Mouse (Mus musculus) hematopoietic stem cell, adult 5-6 weeks (primary cell): ENCODE data around the gene Rfx7. TPM values are rescaled to one million over a fixed set of nuclear protein-coding genes. Genes with fewer than 3 reads are reported as not detected.
A peak's percentile ranks its signal among the peaks of the same experiment; 100 is the strongest.
"Not testable (repeated sequence)": the region's sequence is repeated elsewhere in the genome, so short reads cannot be mapped to it uniquely, and the experiment has no call there.

ENCODE experiments used
- ATAC-seq, 2 experiments: fragments of 125-278 bp in 1 of 2; replicated peaks in 1 of 2; 2 replicates each; pipeline ENCODE4 v1.8.0; 2016 to 2017; ENCODE audit warnings: inconsistent platforms in 2 of 2, mild to moderate bottlenecking in 2 of 2, moderate number of reproducible peaks in 2 of 2, low read depth in 1 of 2, moderate TSS enrichment in 1 of 2; ENCODE audit not compliant: low FRiP score in 2 of 2, poor library complexity in 2 of 2, severe bottlenecking in 2 of 2, insufficient read depth in 1 of 2, low TSS enrichment in 1 of 2
- total RNA-seq: library from RNA; stranded (forward); fragments of 172-1452, 232-1000 nt; gene quantifications from 2 replicates; pipeline ENCODE4 v1.2.3, GENCODE M21; 2017

Rfx7 gene
- total RNA-seq, 1 experiment from 2014 or later: 38.4 TPM

DNA sequence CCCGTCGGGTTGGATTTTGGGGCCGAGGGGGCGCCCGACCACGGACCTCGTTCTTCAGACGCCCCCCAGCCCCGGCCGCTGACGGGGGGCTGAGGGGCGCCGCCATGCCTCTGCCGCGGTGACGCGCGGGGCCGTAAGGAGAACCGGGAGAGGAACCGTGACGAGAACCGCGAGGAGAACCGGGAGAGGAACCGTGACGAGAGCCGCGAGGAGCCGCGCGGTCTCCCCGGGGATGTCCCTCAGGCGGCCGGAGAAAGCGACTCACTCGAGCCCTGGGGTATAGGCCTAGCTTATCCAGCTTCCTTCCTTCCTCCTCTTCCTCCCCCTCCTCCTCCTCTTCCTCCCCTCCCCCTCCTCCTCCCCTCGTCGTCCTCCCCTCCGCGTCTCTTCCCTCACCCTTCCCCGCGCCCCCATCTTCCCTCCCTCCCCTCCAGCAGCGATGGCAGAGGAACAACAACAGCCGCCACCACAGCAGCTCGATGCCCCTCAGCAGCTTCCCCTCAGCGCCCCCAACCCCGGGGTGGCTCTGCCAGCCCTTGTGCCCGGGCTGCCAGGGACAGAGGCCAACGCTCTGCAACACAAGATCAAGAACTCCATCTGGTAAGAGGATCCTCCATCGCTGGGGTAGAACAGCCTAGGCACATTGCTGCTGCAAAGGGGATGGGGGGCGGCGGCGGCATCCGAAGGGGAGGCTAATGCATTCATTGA, 495 bp downstream of the Rfx7 start:
- ATAC-seq: no peak

GRCm38 (mm10) chr9:72533089-72533415, 1.0 kb downstream of the Rfx7 start:
- no peak for ATAC-seq

GRCm38 (mm10) chr9:72534985-72535384, 2.9 kb downstream of the Rfx7 start:
- no peak for ATAC-seq

- no peak for ATAC-seq
Observed at GRCm38 (mm10) chr9:72535394-72535793, 3.4 kb downstream of the Rfx7 start.

GRCm38 (mm10) chr9:72537086-72537485, 5.0 kb downstream of the Rfx7 start:
- ATAC-seq: no peak

GRCm38 (mm10) chr9:72543590-72543989, 11.6 kb downstream of the Rfx7 start:
- peak; percentile 84 to 95 for ATAC-seq

DNA sequence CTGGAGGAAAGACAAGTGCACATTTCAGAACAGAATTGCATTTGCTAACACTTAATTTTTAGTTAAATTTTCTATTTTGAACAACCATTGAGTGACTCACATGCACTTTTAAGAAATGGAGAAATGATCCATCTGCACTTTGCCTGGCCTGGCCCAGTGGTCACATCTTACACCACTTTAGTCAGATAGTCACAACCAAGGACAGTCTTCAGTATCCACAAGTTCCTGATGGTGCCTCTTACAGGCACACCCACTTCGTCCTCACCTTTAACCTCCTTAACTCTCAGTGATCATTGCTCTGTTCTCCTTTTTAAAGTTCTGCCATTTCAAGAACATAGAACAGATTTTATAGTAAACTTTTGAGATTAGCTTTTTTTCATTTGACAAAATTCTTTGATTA, 26.7 kb downstream of the Rfx7 start:
- no peak for ATAC-seq

DNA sequence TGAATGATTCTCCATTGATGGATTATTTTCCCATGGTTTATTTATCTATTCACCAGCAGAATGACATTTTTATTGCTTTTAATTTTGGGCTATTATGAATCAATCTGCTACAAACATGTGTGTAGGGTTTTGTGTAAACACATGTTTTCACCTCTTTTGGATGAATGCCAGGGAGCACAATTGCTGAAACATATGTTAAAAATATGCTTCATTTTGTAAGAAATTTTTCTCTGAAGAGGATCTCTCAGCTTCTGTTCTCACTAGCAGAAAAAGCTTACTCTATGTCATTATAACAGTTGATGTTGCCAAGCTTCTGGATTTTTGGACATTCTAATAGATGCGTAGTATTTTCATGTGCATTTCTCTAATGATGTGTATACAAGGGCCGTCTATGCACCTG, 28.3 kb downstream of the Rfx7 start:
- no peak for ATAC-seq

GRCm38 (mm10) chr9:72563277-72563676, 31.2 kb downstream of the Rfx7 start:
- no peak for ATAC-seq

GRCm38 (mm10) chr9:72567116-72567515, 35.1 kb downstream of the Rfx7 start:
- ATAC-seq: no peak

- peak; percentile 73 to 78; a peak in 3 of 4 replicates for ATAC-seq
Observed at GRCm38 (mm10) chr9:72580216-72580615, 48.2 kb downstream of the Rfx7 start.

- no peak for ATAC-seq
Observed at GRCm38 (mm10) chr9:72590861-72591260, 58.8 kb downstream of the Rfx7 start.

DNA sequence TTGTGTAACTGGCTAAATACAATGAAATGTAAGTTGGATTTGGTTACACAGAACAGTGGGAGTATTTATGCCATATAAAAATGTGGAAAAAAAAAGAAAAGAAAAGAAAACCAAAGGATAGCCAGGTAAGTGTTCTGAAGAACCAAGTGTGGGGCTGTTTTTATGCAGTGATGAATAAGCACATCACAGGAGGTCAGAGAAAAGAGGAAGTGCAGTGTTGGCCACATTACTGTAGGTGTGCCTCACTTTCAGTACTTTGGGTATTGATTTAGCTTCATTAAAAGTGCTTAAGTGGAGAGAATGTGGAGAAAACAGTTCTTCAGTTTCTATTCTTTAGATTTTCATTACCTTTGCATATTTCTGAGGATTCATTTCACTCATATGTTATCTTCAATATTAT, 60.0 kb downstream of the Rfx7 start:
- ATAC-seq: peak; percentile 72 to 85; a peak in 3 of 4 replicates

DNA sequence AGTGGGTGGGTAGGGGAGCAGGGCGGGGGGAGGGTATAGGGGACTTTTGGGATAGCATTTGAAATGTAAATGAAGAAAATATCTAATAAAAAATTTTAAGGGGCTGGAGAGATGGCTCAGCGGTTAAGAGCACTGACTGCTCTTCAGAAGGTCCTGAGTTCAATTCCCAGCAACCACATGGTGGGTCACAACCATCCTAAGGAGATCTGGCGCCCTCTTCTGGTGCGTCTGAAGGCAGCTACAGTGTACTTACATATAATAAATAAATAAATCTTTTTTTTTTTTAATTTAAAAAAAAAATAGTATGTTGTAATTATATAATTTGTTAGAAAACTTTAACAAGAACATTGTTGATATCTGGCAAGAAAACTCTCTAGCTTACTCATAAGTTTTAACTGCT, 62.6 kb downstream of the Rfx7 start:
- not testable (repeated sequence) for ATAC-seq

DNA sequence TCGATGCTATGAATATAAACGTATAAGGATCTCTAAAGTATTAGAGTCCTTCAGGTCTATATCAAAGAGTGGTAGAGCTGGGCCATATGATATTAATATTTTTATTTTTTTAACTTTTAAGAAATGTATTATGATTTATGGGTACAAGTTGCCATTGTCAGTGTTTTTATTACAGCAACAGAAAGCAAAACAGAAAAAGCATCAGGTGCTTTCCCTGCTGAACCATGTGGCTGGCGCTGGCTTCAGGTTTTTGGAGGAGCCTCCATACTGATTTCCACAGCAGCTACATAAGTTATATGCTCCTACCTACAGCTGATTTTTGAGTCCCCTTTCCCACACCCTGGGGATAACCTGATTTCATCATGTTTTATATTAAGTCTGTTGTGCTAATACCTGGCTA, 68.1 kb downstream of the Rfx7 start:
- no peak for ATAC-seq

DNA sequence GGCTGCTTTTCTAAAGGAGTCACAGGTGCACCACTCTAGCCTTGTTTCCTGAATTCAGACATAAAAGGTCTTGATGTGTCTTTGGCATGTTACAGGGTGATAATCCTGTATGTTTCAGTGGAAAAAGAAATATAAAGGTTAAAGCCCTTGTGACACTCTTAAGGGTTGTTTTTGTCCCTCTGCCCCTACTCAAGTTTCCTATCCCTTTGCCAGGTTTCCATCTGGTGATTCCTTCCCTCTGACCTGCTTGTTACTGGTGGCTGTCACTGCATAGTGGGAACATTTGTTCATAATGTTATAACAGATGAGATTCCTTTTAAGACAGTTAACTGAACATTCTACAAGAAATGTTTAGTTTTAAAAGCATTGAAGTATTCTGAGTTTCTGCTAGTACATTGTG, 77.7 kb downstream of the Rfx7 start:
- ATAC-seq: no peak

- no peak for ATAC-seq
Observed at GRCm38 (mm10) chr9:72613884-72614283, 81.8 kb downstream of the Rfx7 start.

DNA sequence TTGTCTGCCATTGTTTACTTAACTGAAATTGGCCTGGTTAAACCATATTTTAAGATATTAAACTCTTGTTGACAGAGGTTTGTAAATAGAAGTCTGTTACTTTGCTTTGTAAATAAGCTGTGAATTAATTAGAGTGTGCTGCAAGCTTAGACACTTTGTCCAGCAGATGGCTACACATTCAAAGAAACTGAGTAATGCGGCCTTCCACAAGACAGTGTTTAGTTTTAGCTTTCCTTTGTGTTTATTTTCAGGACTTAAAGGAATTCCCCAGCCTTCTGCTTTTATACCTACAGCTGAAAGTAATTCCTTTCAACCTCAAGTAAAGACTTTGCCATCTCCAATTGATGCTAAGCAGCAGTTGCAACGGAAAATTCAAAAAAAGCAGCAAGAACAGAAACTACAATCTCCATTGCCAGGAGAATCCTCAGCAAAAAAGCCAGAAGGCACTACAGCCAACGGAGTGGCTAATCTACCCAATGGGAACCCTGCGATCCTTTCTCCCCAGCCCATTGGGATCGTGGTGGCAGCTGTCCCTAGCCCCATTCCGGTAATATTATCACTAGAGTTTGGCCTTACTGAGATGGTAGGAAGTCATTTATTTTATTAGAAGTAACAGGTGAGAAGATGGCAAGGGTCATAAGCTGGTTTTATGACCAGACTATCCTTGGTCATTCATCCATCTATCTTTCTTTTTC, 82.9 kb downstream of the Rfx7 start:
- ATAC-seq: no peak

DNA sequence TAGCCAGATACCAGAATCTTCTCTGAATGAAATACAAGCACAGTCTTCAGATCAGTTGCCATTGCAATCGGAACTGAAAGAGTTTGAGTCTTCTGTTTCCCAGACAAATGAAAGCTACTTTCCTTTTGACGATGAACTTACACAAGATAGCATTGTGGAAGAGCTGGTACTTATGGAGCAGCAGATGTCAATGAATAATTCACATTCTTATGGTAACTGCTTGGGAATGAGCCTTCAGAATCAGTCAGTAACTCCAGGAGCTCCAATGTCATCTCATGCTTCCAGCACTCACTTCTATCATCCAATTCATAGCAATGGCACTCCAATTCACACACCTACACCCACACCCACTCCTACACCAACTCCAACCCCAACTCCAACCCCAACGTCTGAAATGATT, 86.0 kb downstream of the Rfx7 start:
- no peak for ATAC-seq
